Mouse (Mus musculus): ENCODE data around the gene Pskh1. TPM values are rescaled to one million over a fixed set of nuclear protein-coding genes. Genes with fewer than 3 reads are reported as not detected.

Gene Pskh1
- total RNA-seq, 2 experiments from 2014 or later = 6.6 to 8.7 TPM

DNA sequence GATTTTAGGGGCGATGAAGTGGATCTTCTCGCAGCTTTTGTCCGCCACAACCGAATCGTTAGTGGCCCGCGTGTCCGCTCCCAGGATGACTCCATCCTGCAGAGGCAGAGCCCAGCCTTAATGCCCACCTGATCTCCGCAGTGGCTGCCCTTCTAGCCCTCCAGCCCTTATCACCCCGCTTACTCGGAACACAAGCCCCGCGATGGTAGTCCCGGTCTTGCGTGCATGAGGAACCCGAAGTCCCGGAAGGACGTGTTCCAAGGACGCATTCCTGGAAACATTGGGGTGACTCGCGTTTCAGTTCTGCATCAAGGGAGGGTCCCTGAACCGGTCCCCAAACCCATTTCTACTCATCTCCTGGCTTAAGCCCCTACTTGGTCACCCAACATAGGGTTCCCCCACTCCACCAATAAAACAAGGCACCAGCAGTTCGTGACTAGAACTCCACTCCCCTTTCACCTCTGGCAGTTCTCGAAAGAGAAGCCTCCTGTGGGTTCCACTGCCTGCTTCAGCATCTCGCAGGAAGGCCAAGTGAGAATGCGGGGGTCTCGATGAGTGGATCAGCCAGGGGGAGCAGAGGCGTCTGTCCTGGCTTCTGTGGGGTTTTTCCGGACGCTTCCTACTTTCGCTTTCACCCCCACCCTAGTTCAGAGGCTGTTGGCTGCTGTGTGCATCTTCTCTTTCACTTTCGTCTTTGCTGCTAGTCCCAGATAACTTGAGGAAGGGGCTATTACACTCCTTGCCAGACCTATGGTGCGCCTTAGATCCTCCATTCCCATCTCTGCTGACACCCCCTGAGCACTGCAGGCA lies 37.5 kb downstream of the Pskh1 start:
- no peak for TF ChIP-seq CTCF (IDR thresholded peaks at IDR 0.05)
- DNase-seq (ENCODE audit: extremely low spot score in 1 of 2, low spot score in 2 of 2) = peak in 1 of 2 experiments; percentile 53
- intact Hi-C loops (cut with DNase I) = no loop called here
- Histone ChIP-seq H3K27ac (peak overlapping the region; percentile 98), H3K4me3 (peak overlapping the region; percentile 70)

DNA sequence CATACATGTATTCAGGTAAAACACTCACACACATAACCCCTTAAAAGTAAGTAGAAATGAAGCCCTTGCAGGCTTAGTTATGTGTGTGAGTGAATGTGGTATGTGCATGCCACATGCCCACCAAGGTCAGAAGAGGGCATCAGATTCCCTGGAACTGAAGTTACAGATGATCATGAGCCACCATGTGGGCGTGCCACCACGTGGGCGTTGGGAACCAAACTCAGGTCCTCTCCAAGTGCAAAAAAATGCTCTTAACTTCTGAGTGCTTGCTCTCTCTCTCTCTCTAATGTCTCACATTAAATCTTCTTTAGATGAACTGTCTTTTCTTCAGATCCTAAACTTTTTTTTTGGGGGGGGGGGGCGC lies 38.0 kb downstream of the Pskh1 start, which contains the start of gene Psmb10:
Psmb10 (minus strand) TSS at position 139 of the 364 bp plus-strand sequence.
- DNase-seq (ENCODE audit: extremely low spot score in 1 of 2, low spot score in 2 of 2) = no peak
- TF ChIP-seq CTCF (IDR thresholded peaks at IDR 0.05) = no peak
- Histone ChIP-seq H3K4me3 (peak within 1 kb of the TSS; percentile 70), H3K27ac (peak within 1 kb of the TSS; percentile 98)
- intact Hi-C loops (cut with DNase I) = no loop called here

DNA sequence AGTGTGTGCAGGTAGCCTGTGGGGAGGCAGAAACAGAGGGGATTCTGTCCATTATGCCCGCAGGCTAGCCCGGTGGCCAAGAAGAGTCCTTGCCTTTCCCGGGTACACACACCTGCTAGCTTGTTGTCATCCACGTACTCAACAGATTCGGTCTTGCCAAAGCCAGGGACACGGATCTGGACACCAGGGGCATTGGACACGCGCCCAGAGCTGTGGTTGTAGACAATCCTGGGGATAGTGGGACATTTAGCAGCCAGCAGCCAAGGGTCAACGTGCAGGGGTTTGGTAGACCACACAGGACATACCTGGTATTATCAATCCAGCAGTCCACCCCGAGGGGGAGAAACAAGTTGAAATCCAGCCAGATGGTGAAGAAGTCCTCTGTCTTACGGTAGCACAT lies 41.8 kb downstream of the Pskh1 start:
- Histone ChIP-seq H3K4me3 (no peak overlapping the region), H3K27ac (no peak overlapping the region)
- TF ChIP-seq CTCF (IDR thresholded peaks at IDR 0.05) = no peak
- intact Hi-C loops (cut with DNase I) = no loop called here
- no peak for DNase-seq (ENCODE audit: extremely low spot score in 1 of 2, low spot score in 2 of 2)

DNA sequence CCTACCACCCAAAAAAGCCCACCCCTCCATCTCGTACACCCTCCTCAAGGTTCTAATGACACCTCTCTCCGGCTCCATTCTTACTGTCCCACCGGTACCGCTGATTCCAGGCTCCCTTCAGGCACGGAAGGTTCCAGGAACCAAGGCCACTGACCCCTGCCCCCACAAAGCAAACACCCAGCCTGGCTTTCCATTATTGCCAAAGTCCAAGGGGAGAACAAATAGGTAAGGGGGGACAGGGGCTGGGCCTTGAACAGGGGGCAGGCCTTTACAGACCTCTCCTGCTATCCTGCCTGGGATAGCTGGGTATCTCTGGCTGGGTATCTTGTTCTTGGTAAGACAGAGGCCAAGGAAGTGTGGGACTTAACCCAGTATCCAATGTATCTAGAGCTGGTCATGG lies 42.3 kb downstream of the Pskh1 start:
- TF ChIP-seq CTCF (IDR thresholded peaks at IDR 0.05) = no peak
- DNase-seq (ENCODE audit: extremely low spot score in 1 of 2, low spot score in 2 of 2) = no peak
- intact Hi-C loops (cut with DNase I) = no loop called here
- H3K4me3 ChIP-seq = no peak overlapping the region
- no peak overlapping the region; the same call in 1 of the 2 replicates for H3K27ac ChIP-seq

DNA sequence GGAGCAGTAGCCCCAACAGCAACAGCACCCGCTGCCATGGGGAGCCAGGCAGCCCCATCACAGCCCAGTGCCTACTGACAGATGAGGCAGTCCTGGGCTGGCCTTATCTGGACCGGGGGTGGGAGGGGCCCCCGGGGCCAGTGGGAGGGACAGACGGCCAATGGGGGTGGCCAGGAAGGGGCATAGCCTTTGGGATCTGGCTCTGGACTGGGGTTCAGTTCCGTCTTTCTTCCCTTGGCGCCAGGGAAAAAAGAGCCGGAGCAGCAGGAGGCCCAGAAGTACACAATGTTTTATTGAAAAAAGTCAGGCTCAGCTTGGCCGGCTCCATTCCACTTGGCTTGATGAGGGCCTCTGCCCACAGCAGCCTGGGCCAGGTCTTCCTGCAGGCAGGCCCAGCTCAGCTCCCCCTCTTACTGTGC lies 43.1 kb downstream of the Pskh1 start, which contains the start of gene Lcat:
Lcat (minus strand) TSS at position 62 of the 419 bp plus-strand sequence.
- Histone ChIP-seq H3K27ac (peak within 1 kb of the TSS; percentile 63), H3K4me3 (peak within 1 kb of the TSS; percentile 10; the same call in 1 of the 2 replicates)
- peak in 1 of 2 experiments; percentile 42 for DNase-seq (ENCODE audit: extremely low spot score in 1 of 2, low spot score in 2 of 2)
- no peak for TF ChIP-seq CTCF (IDR thresholded peaks at IDR 0.05)
- intact Hi-C loops (cut with DNase I) = no loop called here

DNA sequence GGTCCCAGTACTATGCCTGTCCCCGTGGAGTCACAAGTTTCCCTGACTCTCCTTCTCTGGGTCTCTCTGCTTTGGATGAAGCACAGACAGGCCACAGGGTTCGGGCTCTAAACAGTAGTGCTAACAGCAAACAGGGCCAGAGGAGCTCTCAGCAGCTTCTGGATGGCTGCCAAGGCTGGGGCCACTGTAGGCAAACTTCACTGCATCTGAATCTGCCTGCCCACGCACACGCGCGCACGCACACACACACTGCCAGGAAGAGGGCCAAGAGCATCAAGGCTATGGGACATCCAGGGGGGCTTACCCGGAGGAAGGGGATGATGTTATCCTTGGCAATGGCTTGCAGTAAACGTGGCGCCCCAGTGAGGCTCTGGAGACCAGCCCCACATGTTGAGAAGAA lies 49.1 kb downstream of the Pskh1 start:
- Histone ChIP-seq H3K4me3 (no peak overlapping the region), H3K27ac (no peak overlapping the region)
- peak in 1 of 2 experiments; percentile 59 for DNase-seq (ENCODE audit: extremely low spot score in 1 of 2, low spot score in 2 of 2)
- no peak for TF ChIP-seq CTCF (IDR thresholded peaks at IDR 0.05)
- intact Hi-C loops (cut with DNase I) = no loop called here

DNA sequence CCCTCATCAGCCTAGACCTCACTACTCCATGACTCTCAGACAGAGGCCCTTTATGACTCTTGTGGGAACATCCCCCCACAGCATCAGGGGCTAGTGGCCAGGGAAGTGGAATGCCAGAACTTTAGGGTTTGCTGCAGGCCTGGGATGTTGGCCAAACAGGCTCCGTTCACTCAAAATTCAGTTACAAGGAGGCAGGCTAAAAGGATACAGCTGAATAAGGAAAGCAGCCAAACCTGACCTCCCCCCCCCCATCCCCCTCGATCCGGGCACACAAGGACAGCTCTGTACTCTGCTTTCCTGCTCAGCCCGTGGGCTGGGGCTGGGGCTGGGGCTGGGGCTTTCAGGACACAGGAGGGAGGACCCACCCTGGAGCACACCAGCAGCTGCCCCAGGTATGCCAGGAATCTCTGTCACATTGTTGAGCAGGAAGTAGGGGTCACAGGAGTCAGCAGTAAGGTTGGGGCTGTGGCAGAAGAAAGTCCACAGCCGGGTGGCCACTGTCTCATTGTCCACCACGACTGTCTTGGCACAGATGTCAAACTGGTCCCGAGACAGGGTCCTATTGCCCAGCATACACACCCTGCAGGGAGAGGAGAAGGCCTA lies 50.9 kb downstream of the Pskh1 start:
- DNase-seq (ENCODE audit: extremely low spot score in 1 of 2, low spot score in 2 of 2) = peak in 1 of 2 experiments; percentile 51
- H3K27ac ChIP-seq = peak overlapping the region; percentile 78
- H3K4me3 ChIP-seq = no peak overlapping the region
- no peak for TF ChIP-seq CTCF (IDR thresholded peaks at IDR 0.05)
- intact Hi-C loops (cut with DNase I) = no loop called here

DNA sequence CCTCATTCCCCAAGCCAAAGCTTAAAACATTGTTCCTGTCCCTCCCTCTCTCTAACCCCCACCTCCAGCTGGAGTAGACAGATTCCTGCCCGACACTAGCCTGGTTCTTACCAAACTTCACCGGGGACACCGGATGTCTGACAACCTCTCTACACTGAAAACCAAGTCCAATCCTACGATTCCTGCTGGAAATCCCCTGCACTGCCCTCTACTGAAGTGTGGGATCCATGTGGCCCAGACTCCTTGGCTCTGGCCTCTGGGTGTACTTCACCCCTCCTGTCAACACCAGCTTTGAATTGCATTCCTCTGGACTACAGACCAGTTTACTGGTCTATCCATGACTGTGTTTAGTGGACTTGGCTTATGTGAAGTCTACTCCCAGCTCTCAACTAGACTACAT lies 56.3 kb downstream of the Pskh1 start:
- DNase-seq (ENCODE audit: extremely low spot score in 1 of 2, low spot score in 2 of 2) = no peak
- intact Hi-C loops (cut with DNase I) = no loop called here
- no peak overlapping the region for H3K27ac ChIP-seq
- TF ChIP-seq CTCF (IDR thresholded peaks at IDR 0.05) = no peak
- no peak overlapping the region for H3K4me3 ChIP-seq

DNA sequence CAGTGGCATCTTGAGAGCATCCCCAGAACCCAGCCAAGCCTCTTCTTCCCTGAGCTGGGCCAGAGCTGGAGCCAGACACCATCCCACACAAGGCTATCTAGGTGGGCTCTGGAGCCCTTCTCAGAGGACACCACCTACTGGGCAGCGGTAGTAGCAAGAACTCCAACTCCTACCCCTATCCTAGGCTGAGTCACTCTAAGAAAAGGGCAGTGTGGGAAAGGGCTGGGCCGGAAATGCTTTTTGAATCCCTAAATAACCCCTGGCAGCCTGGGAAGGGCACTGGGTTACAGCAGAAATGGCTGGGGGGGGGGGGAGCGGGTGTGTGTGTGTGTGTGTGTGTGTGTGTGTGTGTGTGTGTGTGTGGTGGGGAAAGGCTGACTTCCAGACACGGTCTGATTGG lies 57.6 kb downstream of the Pskh1 start:
- intact Hi-C loops (cut with DNase I) = no loop called here
- no peak overlapping the region for H3K27ac ChIP-seq
- no peak overlapping the region for H3K4me3 ChIP-seq
- peak; percentile 15 for TF ChIP-seq CTCF (IDR thresholded peaks at IDR 0.05)
- DNase-seq (ENCODE audit: extremely low spot score in 1 of 2, low spot score in 2 of 2) = no peak

DNA sequence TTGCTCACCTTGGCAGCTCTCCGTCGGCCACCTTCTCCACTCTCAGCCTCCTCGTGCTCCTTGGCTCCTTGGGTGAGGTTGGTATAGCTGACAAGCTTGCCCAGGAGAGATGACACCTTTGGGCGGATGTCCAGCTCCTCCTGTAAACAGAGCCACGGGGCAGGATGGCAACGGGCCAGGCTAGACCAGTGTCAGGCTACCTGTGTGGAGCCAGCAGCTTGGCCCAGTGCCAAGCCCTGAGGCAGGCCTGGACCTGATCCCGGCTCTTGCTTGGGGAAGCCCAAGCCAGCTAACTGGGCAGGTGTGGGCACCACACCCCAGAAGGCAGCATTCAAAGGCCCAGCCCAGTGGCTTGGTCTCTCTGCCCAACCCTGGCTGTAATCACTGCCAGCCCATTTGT lies 59.1 kb downstream of the Pskh1 start:
- TF ChIP-seq CTCF (IDR thresholded peaks at IDR 0.05) = no peak
- DNase-seq (ENCODE audit: extremely low spot score in 1 of 2, low spot score in 2 of 2) = no peak
- Histone ChIP-seq H3K4me3 (no peak overlapping the region), H3K27ac (no peak overlapping the region)
- intact Hi-C loops (cut with DNase I) = no loop called here

DNA sequence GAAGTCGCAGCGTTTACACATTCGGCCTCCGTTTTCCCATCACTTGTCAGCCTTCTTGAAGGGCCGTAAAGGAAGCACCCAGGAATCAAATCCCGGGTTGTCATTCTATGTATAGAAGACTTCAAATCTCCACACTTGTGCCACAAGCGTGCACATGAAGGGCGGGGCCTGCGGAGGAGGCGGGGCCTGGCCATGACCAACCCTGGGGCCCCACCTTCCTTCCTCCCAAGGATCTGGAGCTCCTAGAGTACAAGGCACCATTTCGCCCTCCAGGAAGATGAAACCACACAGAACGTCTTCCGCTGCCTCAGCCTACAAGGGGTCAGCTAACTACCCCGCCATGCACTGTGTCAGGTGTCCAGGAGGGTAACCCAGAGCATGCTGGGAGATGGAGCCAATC lies 60.9 kb downstream of the Pskh1 start:
- Histone ChIP-seq H3K27ac (no peak overlapping the region), H3K4me3 (no peak overlapping the region)
- intact Hi-C loops (cut with DNase I) = no loop called here
- no peak for DNase-seq (ENCODE audit: extremely low spot score in 1 of 2, low spot score in 2 of 2)
- no peak for TF ChIP-seq CTCF (IDR thresholded peaks at IDR 0.05)

DNA sequence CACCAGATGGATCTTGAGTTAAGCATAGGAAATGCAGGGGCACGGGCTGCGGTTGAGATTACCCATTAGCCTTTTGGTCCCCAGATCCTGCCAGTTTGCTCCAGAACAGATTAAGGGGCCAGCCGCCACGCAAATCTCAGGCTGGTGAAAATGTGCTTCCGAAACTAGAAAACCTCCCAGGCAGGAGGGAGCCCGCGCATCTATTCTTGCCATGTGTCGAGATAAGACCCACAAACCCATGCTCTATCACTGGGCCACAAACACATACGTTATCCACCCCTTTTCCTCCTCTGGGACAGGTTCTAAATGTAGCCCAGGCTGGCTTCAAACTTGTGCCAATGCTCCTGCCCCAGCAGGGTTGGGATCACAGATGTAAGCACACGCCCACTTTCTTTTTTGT lies 61.3 kb downstream of the Pskh1 start:
- Histone ChIP-seq H3K27ac (no peak overlapping the region), H3K4me3 (no peak overlapping the region)
- TF ChIP-seq CTCF (IDR thresholded peaks at IDR 0.05) = no peak
- intact Hi-C loops (cut with DNase I) = no loop called here
- DNase-seq (ENCODE audit: extremely low spot score in 1 of 2, low spot score in 2 of 2) = no peak

Data from left cerebral cortex, adult 2 months (tissue).